Mouse (Mus musculus) liver, embryonic 12.5 days (tissue): ENCODE results near the gene BC024063. TPM values are rescaled to one million over a fixed set of nuclear protein-coding genes. Genes with fewer than 3 reads are reported as not detected.
"Not testable (repeated sequence)": the region's sequence is repeated elsewhere in the genome, so short reads cannot be mapped to it uniquely, and the experiment has no call there.

Source experiments
- ATAC-seq: fragments of 200-750 bp; cut with Nextera tagmentation; 2 replicates; pipeline ENCODE4 v1.8.0; 2017; ENCODE audit warnings: moderate number of reproducible peaks, mild to moderate bottlenecking, moderate library complexity
- H3K27ac ChIP-seq: fragments of 300-500 bp; sonication (generic); 2 replicates; pipeline ENCODE4 v1.5.1; 2016; ENCODE audit warnings: mild to moderate bottlenecking
- H3K27me3 ChIP-seq: fragments of 300-500 bp; sonication (generic); replicated peaks from 2 replicates; pipeline ENCODE4 v1.6.1; 2016; ENCODE audit warnings: mild to moderate bottlenecking, moderate library complexity
- H3K36me3 ChIP-seq: fragments of 300-500 bp; sonication (generic); 2 replicates; pipeline ENCODE4 v1.6.1; 2016; ENCODE audit warnings: mild to moderate bottlenecking, moderate library complexity
- H3K4me1 ChIP-seq: fragments of 300-500 bp; sonication (generic); 2 replicates; pipeline ENCODE4 v1.6.1; 2016
- H3K4me2 ChIP-seq: fragments of 300-500 bp; sonication (generic); 2 replicates; pipeline ENCODE4 v1.6.1; 2016; ENCODE audit warnings: mild to moderate bottlenecking, moderate library complexity
- H3K4me3 ChIP-seq: fragments of 300-500 bp; sonication (generic); 2 replicates; pipeline ENCODE4 v1.5.1; 2016; ENCODE audit warnings: mild to moderate bottlenecking, moderate library complexity
- H3K9ac ChIP-seq: fragments of 300-500 bp; sonication (generic); 2 replicates; pipeline ENCODE4 v1.6.1; 2016; ENCODE audit warnings: mild to moderate bottlenecking, moderate library complexity
- H3K9me3 ChIP-seq: fragments of 300-500 bp; sonication (generic); replicated peaks from 2 replicates; pipeline ENCODE4 v1.6.1; 2016; ENCODE audit warnings: mild to moderate bottlenecking, moderate library complexity
- WGBS: fragments of 180-500 bp; shearing (Covaris S2); methylation state at CpG from one replicate; pipeline ENCODE4 v1.1.7; 2016; ENCODE audit not compliant: insufficient replicate concordance; 5-methylcytosine and 5-hydroxymethylcytosine counted together
- polyA plus RNA-seq: library from polyadenylated mRNA; unstranded; fragments of >200 nt; fragmentation: Nextera tagmentation; extraction: Ambion mirVana; gene quantifications from 2 replicates; pipeline ENCODE4 v1.2.1, GENCODE M21; 2016

The BC024063 gene
- polyA plus RNA-seq, result 0.72 and 0.87 TPM in 2 replicates

DNA sequence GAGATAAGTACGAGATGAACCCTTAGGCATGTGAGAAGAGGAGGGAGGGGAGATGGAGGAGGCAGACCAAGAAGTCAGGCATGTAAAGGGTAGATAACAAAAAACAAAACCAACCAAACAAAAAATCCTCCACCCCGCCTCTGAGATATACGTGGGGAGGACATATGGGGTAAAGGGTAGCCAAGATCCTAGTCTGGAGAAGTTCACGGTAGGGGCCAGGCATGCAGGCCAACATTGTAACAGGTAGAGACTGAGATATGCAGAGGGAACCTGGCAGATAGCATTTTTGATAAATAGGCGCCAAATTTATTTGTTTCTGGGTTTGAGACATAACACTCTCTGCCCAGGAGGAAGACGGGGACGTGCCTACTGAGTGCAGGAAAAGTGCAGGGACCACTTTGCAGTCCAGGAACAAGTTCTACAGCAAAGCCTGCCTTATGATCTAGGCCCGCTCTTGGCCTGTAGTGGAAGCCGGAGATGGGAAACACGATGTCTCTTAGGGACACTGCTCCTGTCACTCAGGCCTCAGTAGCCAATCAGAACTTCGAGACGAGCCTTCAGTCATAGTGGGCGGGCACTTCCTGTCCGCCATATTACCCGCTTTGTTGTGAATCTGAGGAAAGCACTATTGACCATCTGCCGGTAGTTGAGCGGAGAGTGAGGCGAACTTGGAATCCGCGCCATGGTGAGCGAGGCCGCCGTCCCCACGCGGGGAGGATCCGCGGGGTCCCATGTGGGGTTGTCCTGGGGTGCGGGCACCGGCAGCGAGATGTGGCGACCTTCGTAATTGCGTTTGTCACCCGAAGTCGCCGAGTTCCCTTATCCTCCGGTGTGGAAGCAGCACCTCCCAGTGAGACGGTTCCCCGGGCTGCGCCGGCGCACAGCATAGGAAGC, at the start of gene BC024063:
Gene BC024063, plus strand, starts transcription at position 626 of the 894 bp plus-strand sequence.
- peak within 1 kb of the TSS; percentile 55; the same call in 1 of the 2 replicates for H3K9ac ChIP-seq
- H3K4me2 ChIP-seq, result peak within 1 kb of the TSS; percentile 60
- not testable (repeated sequence) for H3K9me3 ChIP-seq, H3K27me3 ChIP-seq, H3K36me3 ChIP-seq, H3K4me1 ChIP-seq
- 15% methylated on average over 42 of the region's 42 CpGs for WGBS
- peak within 1 kb of the TSS; percentile 56; the same call in 1 of the 2 replicates for H3K27ac ChIP-seq
- H3K4me3 ChIP-seq, result peak within 1 kb of the TSS; percentile 58
- ATAC-seq, result peak; percentile 94

DNA sequence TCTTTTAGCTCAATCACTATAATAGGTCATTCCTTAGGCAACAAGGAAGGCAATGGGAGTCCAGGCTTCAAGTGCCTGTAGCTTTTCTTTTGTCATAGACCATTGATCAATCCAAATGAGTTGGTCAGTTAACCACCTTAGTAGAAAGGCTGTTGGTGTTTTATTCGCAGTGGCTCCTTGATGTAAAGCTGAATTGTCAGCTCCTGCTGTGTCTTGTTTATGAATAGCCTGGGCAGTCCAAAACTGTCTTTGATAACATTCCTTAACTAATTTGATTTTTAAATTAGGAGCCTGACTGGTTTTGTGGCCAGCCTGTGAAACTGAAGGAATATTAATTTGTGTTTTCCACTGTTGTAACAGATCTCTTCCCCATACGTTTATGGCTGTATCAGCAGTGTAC, 41.0 kb upstream of the BC024063 start:
- Histone ChIP-seq H3K9me3 (no peaks in the 10 kb centered on the region), H3K4me1 (0 out of 2 replicates have a peak, but pooled peaks cover under 1% of the 10 kb centered on the region), H3K27ac (no peak overlapping the region), H3K27me3 (no peaks in the 10 kb centered on the region), H3K36me3 (no peaks in the 10 kb centered on the region), H3K4me2 (no peak overlapping the region), H3K9ac (no peak overlapping the region), H3K4me3 (no peak overlapping the region)
- no peak for ATAC-seq
- WGBS, result 58% methylated on average over 2 of the region's 2 CpGs

DNA sequence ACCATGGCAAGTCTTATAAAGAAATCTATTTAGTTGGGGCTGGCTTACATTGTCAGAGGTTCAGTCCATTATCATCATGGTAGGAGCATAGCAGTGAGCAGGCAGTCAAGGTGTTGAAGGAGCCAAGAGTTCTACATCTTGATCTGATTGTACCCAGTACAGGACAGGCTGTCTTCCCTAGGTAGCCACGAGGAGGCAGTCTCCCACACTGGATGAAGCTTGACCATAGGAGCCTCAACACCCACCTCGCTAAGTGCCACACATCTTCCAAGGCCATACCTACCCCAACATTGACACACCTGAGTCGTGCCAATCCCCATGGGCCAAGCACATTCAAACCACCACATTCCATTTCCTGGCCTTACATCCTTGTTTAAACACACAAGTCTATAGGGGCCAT, 36.5 kb upstream of the BC024063 start:
- H3K9me3 ChIP-seq, result peaks cover 8% of the 10 kb centered on the region
- no peak overlapping the region for H3K9ac ChIP-seq
- H3K4me1 ChIP-seq, result peaks cover 10% of the 10 kb centered on the region; the same call in 1 of the 2 replicates
- peaks cover 3% of the 10 kb centered on the region; the same call in 1 of the 2 replicates for H3K36me3 ChIP-seq
- H3K4me3 ChIP-seq, result no peak overlapping the region
- H3K27me3 ChIP-seq, result no peaks in the 10 kb centered on the region
- H3K4me2 ChIP-seq, result no peak overlapping the region
- H3K27ac ChIP-seq, result no peak overlapping the region
- 54% methylated on average over 3 of the region's 3 CpGs for WGBS
- ATAC-seq, result no peak

DNA sequence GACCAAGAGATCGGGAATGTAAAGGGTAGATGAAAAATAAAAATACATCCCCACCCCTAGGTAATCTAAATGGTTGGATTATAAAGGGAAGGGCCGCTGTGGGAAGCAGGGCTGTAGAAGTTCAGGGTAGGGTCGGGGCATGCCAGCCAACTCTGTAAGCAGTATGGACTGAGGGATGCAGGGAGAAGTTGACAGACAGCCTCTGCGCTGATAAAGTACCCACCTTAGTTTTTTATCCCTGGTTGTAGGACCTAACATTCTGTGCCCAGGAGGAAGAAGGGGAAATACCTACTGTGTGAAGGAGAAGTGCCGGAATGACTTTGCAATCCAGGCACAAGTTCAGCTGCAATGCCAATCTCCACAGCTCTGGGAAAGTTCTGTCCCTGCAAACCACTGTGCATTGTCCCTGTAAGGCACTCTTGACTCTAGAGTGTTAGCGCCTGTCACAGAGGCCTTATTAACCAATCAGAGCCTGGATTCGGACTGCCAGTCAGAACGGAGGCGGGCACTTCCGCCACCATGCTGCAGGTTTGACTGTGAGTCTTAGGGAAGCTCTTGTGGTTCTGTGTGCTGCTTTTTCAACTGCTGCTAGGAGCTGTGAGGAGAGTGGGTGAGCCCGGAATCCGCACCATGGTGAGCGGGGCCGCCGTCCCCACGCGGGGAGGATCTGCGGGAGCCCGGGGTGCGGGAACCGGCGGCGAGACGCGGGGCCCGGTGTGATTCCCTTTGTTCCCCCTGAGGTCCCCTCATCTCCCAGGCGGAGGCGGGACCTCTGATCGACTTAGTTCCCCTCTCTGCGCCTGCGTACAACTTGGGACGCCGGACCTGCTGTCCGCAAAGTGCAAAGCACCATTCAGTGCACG, 35.3 kb upstream of the BC024063 start, which contains the start of gene Zfp873:
Gene Zfp873, plus strand, starts transcription at position 527 of the 863 bp plus-strand sequence.
- Histone ChIP-seq H3K9me3 (peaks cover 11% of the 10 kb centered on the region), H3K27me3 (no peaks in the 10 kb centered on the region), H3K4me2 (peak within 1 kb of the TSS; percentile 75), H3K36me3 (peaks cover 9% of the 10 kb centered on the region), H3K9ac (peak within 1 kb of the TSS; percentile 71), H3K27ac (peak within 1 kb of the TSS; percentile 83), H3K4me1 (peaks cover 10% of the 10 kb centered on the region; the same call in 1 of the 2 replicates), H3K4me3 (peak within 1 kb of the TSS; percentile 69)
- WGBS, result 8% methylated on average over 35 of the region's 35 CpGs
- ATAC-seq, result peak; percentile 99

DNA sequence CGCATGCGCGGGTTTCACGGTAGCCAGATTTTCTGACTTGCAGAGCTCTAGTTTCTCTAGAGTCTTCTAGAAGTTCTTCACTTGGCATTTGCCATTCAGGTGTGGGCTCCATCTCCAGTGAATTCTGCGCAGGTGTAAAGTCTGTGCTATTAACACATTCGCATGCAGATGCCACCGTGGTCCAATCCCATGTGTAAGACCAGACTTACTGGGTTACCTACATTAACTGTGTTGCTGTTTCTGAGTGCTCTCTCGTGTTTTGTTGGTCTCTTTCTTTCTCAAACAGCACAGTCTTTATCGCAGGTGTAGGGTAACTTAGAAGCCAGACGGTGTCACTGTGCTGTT, 34.7 kb upstream of the BC024063 start:
- not testable (repeated sequence) for H3K27me3 ChIP-seq, ATAC-seq, H3K27ac ChIP-seq
- 21% methylated on average over 10 of the region's 10 CpGs for WGBS
- H3K9ac ChIP-seq, result peak overlapping the region; percentile 71
- H3K4me3 ChIP-seq, result peak overlapping the region; percentile 69
- H3K9me3 ChIP-seq, result peaks cover 14% of the 10 kb centered on the region
- peak overlapping the region; percentile 75 for H3K4me2 ChIP-seq
- H3K4me1 ChIP-seq, result peaks cover 10% of the 10 kb centered on the region; the same call in 1 of the 2 replicates
- H3K36me3 ChIP-seq, result peaks cover 13% of the 10 kb centered on the region

DNA sequence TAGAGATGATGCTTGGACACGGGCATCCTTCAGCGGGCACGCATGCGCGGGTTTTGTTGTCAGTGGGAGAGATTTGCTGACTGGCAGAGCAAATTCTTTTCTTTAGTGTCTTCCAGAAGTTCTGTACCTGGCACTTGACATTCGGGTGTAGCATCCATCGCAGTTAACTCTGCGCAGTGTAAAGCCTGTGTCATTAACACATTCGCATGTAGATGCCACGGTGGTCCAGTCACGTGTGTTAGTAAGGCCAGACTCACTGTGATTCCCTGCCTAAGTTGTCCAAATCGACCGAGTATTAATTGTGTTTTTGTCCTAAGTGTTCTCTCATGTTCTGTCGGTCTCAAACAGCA, 444 bp downstream of the BC024063 start:
- Histone ChIP-seq H3K4me2 (peak overlapping the region; percentile 60), H3K4me3 (peak overlapping the region; percentile 58), H3K9ac (peak overlapping the region; percentile 55; the same call in 1 of the 2 replicates)
- 19% methylated on average over 14 of the region's 14 CpGs for WGBS
- not testable (repeated sequence) for ATAC-seq, H3K36me3 ChIP-seq, H3K9me3 ChIP-seq, H3K4me1 ChIP-seq, H3K27ac ChIP-seq, H3K27me3 ChIP-seq

DNA sequence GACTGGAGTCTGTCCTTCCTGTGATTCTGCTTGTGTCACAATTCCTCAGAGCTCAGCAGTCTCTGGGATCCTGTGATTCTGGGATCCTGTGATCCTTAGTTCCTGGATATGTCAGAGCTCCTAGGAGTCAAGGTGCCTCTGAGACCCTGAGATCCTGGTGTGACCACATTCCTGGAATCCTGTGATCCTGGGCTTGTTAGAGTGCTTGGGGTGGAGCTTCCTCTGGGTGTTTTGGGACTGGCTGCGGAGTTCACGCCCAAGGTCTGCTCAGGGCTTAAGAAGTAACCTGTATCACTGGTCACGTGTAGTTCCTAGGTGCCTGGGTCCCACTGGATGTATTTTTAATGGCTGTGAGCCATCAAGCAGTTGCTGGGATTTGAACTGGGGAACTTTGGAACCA, 34.1 kb downstream of the BC024063 start:
- Histone ChIP-seq H3K9me3 (peaks cover 16% of the 10 kb centered on the region), H3K4me3 (no peak overlapping the region), H3K36me3 (no peaks in the 10 kb centered on the region), H3K4me2 (no peak overlapping the region), H3K27me3 (no peaks in the 10 kb centered on the region), H3K9ac (no peak overlapping the region), H3K27ac (no peak overlapping the region), H3K4me1 (no peaks in the 10 kb centered on the region)
- WGBS, result 66% methylated on average over 3 of the region's 3 CpGs
- no peak for ATAC-seq

DNA sequence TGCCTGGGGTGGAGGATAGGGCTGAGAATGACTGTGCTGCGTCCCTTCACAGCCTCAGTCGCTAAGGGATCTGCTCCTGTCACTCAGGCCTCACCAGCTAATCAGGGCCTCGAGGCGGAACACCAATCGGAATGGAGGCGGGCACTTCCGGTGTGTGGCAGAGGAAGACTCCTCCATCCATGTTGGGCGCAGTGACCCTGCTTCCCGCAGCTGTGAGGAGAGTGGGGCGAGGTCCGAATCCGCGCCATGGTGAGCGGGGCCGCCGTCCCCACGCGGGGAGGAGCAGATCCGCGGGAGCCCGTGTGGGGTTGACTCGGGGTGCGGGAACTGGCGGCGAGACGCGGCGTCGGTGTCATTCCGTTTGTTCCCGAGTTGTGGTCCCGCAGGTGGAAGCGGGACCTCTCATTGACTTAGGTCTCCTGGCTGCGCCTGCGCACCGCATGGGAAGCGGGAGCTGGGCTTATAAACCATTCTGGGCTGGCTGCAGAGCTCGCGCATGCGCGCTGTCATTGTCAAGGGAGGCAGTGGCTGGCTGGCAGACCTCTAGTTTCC, 44.8 kb downstream of the BC024063 start, which contains the start of gene AU041133:
Gene AU041133, plus strand, starts transcription at position 164 of the 552 bp plus-strand sequence.
- Histone ChIP-seq H3K9ac (peak within 1 kb of the TSS; percentile 65), H3K4me2 (peak within 1 kb of the TSS; percentile 74), H3K4me3 (peak within 1 kb of the TSS; percentile 73), H3K36me3 (peaks cover 5% of the 10 kb centered on the region), H3K27me3 (no peaks in the 10 kb centered on the region), H3K4me1 (no peaks in the 10 kb centered on the region), H3K9me3 (peaks cover 24% of the 10 kb centered on the region), H3K27ac (peak within 1 kb of the TSS; percentile 67)
- WGBS, result 1% methylated on average over 41 of the region's 41 CpGs
- peak; percentile 99 for ATAC-seq

DNA sequence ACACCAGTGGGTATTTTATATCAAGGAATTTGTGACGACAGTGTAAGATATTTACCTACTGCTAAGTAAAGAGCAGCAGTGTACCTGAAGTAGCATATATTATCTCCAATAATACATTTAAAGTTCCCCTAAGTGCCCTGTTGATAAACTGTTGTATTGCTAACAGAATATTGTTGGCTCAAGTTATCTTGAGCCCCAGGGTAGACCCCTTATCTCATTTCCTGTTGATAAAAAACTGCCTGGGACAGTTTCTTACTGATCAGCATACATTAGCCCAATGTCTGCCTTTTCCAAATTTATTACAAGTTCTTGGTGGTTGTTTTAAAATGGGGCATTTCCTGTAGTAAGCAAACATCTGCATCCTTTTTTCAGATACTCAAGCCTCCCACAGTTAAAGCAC, 62.1 kb downstream of the BC024063 start:
- Histone ChIP-seq H3K9ac (no peak overlapping the region), H3K36me3 (peaks cover 55% of the 10 kb centered on the region), H3K4me2 (no peak overlapping the region), H3K4me1 (no peaks in the 10 kb centered on the region), H3K9me3 (peaks cover 28% of the 10 kb centered on the region), H3K27me3 (no peaks in the 10 kb centered on the region), H3K4me3 (no peak overlapping the region), H3K27ac (no peak overlapping the region)
- ATAC-seq, result no peak
- 71% methylated on average over 1 of the region's 1 CpGs for WGBS

DNA sequence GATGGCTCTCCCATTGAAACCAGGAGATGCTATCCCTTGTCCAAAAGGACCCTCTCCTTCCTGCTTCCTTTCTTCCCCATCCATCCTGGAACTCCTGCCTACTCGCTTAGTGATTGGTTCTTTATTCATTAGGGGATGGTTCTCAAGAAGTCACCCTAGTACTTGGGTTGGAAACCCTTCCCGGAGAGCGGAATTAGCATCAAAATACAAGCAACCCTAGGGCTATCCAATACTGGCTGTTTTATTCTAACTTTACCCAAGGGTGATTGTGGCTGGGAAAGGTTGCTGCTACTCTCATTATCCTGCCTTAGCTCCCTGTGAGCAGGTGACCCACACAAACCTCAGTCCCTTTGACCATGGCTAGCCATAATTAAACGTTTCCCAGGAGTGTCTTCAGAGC, 64.4 kb downstream of the BC024063 start:
- Histone ChIP-seq H3K9me3 (peaks cover 46% of the 10 kb centered on the region), H3K4me1 (no peaks in the 10 kb centered on the region), H3K36me3 (peaks cover 70% of the 10 kb centered on the region), H3K4me2 (no peak overlapping the region), H3K9ac (no peak overlapping the region), H3K27ac (no peak overlapping the region), H3K4me3 (no peak overlapping the region), H3K27me3 (no peaks in the 10 kb centered on the region)
- no peak for ATAC-seq
- WGBS, result 60% methylated on average over 4 of the region's 4 CpGs
